Mouse (Mus musculus) fat pad, adult 2 months (tissue): Measurements from ENCODE around the gene Plekhg1.

ENCODE experiments used
- DNase-seq: peaks from one replicate; pipeline ENCODE4 v3.0.0-alpha.2; 2011; ENCODE audit warnings: low read depth, low spot score; ENCODE audit errors: extremely low read depth

The Plekhg1 gene

DNA sequence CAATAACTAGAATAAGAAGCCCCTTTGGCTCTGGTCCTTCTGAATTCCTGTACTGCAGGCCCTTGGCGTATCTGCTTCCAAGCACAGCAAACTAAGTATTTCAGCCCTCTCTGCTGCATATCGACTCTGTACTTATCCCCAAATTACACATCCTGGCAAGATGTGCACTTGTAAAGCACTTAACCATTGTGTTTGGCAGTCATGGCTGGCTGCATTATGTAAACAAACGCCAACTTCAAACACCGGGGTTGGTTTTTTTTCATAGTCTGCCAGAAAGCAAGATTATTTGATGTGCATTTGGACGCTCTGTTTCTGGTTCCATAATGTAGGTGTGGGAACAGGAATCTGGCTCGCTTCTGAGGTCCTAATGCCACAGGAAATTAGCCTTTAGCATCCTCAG is 83.7 kb downstream of the Plekhg1 start:
- no peak for DNase-seq

DNA sequence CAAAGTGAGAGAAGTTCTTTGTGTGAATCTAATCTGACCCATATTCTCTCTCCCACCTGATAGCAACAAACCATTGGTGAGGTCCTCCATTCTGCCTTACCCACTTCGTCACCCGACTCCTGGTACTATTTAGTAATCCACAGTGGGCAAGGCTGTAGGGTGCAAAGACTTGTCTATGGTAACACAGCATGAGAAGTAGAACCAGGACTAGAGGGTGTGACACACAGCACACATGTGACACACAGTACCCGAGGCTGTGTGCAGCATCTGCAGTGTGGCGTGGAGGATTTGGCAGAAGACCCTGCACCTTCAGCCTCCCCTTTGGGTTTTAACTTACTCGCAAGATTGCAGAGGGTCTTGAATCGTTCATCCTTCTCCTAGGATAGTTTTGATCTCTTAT is 85.9 kb downstream of the Plekhg1 start:
- no peak for DNase-seq

DNA sequence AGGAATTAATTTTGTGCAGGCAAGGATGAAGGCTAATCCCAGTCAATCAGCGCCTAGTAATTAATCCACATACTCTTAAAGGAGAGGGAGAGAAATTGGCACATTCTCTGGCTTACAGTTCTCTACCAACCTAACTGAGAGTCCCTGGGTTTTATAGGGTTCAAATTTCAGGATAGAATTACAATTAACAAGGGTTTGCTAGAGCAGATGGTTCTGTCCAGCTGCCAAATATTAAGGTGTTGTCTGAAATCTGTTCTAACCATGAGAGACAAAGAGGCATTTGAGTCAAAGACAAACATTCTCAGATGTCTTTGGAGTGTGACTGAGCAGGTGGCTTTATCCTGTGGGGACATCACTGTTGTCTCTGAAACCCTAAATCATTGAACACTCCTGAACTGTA is 87.2 kb downstream of the Plekhg1 start:
- no peak for DNase-seq

DNA sequence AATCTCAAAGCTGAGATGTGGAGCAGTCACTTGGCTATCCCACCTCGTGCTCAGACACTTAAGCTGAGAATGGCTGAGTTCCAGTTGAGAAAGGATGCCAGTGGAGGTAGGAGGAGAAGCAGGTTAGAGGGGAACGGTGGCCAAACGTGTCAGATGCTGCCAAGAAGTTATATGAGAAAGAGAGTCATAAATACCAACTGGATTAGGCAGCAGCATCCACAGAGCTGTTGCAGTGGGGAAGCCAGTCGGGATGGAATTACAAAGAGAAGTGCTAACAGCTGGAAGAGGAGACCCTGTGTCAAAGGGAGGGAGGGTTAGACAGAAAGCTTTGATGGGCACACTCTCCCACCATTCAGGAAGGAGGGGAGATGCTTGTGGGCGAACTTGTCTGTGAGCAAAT is 89.3 kb downstream of the Plekhg1 start:
- DNase-seq, result peak; percentile 49

DNA sequence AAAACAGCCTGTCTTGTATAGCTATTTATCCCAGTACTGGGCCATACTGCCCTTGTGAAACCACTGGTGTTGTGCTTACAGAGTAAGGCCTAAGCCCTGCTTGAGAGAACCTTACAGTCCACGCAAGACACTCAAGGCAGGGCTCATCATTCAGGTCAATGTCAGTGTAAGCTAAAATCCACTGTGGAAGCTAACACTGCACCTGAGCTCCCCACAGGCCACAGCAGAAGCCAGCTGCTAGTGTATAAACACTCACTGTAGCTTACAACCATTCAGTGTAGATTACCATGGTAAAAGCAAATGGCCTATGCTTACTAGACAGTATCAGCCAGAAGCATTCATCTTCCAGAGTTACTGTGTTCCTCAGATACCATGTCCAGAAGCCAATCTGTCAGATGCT is 90.5 kb downstream of the Plekhg1 start:
- no peak for DNase-seq

DNA sequence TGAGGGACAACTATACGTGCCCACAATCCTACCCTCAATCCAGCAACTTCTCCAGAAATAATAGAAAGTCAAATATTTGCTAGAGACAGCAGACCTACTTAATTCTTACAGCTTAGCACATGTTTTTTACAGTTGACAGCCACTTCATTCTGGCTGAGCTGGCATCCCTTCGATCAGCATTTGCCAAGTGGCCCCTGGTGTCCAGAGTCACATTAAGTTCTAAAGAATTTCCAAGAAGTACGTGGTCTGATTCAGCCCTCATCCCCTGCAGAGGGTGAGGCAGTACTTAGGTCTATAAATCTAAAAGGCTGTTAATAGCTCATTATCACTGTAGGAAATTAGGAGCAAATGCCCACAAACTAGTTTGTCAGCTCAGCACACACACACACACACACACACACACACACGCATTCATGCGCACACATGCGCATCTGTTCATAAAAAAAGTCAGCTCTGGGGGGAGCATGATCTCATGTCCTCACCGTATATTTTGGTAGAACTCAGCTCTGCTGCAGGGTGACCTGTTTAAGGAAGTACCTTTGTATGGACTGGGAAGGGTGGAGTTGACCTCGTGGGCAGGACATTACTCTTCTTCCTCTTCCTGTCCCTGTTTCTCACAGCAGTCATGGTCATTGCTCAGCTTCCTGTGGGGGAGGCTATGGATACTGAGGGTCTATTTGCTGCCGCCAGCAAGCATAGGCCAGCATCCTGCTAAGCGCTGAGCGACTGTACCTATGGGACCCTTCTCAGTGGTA is 91.6 kb downstream of the Plekhg1 start:
- DNase-seq, result no peak

DNA sequence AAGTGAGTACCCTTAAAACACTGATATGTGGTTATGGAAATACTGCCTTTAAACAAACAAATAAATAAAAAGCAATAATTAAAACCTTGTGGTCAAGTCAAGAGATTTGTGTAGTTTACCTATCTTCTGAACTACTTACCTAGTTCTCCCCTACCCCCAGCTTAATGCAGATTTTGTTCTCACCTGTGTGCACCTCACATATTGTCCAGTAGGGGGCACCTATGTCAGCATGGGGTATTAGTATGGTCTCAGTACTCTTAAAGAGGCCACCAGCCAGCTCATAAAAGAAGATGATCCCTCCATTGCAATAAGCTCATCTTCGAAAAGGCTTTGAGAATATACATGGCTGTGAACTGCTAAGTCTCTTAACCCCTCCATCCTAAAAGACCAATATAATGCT is 93.9 kb downstream of the Plekhg1 start:
- DNase-seq, result no peak

DNA sequence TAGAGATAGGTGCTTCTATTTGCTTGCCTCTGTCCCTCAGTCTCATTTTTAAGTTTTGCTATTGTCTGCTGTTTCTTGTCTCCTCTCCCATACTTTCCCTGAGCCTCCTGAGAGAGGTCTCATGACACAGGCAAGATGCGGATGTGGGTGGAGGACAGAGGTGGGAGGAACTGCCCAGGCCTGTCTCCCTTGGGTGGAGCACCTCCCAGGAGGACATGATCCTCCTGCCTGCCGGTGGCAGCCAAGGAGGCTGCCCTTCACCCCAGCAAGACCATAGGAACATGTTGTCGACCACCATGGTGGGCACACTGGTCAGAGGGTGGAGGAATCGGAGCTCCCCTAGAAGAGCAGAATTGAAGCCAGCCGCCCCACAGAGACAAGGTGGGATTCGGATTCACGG is 94.5 kb downstream of the Plekhg1 start:
- DNase-seq, result no peak

DNA sequence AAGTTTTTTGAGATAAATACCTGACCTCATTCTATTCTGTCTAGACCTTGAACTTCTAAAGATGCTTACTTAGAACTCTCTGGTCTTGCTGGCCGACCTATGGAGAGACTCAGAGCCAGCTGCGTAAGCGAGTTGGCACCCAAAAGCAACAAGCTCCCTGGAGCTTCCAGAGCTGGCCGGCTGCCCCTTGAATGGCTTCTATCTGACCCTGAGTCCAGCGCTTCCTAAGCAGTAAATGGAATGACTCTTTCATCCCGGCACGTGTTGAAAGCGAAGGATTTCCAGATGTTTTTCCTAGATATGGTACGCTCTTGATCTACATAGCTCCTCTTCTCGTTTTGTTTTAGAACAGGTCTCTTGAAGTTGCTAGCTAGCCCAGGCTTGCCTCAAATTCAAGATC is 95.5 kb downstream of the Plekhg1 start:
- DNase-seq, result no peak

DNA sequence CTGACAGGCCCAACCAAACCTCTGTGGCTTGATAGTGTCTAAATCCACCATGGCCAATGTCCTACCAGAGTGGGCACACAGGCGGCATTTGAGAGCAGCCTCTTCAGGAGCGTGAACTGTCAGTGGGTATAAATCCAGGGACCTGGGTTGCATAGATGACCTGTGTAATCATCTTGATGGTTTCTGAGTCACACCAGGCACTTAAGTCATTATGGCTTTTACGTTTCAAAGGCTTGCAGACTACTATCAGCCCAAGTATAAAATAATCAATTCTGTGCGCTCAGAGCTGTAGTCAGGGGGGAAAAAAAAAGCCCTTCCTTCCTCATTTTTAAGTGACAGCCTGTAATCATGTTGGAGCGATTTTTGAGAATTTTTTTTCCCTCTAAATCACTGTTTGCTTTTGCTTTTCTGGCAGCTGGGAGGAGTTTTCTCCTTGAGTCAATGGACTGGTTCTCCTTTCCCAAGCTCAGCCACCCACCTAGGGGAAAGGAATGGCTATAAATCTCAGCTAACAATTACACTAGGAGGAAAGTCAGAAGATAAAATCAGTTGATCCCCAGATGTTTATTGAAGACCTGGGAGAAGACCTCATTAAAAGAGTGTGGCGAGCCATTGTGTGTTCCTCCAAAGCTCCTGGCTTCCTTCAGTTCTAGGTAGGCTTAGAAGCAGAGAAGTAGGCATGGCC is 99.7 kb downstream of the Plekhg1 start:
- peak; percentile 43 for DNase-seq

DNA sequence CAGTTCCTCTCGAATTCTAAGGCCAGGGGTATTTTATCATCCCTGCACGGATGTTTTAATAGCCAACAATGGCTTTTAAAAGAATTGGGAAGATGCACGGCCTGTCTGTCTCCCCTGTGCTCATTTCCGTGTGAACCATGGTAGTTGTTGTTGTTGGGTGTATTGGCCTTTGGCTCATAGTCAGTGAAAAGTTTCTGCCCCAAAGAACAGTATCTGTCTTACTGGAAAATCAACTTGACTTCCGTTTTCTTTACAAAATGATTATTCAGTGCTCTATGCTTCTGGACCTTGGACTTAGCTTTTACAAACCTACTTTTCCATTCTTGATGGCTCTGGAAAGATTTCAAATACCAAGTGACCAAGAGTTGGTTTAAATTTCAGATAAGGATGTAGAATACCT is 104.3 kb downstream of the Plekhg1 start:
- DNase-seq, result no peak

DNA sequence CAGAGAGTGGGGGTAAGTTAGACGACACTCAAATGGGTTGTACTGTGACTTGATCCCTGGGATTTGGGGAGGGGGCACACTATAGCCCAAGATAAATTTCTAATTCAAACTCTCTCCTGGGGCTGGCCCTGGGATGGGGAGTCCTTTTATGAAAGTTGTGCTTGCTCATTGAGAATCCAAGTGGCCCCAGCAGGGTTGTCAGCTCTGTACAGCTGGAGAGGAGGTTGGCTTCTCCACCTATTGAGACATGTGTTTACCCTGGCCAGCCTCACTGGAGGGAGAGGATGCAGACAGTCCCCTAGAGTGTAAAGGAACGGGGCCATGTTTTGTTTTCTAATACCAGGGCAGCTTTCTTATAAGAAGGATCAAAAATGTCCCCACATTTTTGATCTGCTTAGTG is 106.9 kb downstream of the Plekhg1 start:
- no peak for DNase-seq

DNA sequence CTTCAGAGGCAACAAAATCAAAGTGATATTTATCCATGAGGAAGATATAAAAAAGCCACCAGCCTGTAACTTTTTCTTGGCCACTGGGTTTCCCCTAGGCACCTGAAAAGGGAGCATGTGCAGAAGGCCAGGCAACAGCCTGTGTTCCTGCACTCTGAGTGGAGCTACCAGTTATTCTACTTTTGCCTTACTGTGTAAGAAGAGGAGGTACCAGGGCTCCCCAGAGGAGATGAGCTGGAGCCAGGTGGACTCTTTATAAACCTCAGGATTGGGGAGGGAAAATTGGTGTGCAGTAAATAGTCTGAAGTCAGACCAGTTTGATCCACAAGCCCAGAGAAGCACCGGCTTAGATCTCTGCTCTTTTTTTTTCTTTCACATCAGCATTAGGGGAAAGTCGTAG is 111.3 kb downstream of the Plekhg1 start:
- DNase-seq, result no peak

DNA sequence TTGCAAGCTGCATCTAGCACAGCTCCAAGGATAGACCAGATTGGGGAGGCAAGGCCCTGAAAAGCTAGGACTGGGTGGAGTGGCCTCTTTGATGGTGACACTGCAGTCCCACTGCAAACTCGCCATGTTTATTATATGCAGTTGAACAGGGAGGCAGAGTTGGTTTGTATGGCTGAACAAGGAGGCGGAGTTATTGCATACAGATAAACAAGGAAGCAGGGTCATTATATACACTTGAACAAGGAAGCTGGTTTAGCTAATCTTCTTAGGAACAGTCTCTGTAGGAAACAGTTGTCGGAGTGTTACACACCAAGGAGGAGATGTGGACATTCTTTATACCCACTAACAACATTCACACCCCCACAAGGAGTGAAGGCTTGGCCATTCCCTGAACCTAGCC is 112.6 kb downstream of the Plekhg1 start:
- no peak for DNase-seq

DNA sequence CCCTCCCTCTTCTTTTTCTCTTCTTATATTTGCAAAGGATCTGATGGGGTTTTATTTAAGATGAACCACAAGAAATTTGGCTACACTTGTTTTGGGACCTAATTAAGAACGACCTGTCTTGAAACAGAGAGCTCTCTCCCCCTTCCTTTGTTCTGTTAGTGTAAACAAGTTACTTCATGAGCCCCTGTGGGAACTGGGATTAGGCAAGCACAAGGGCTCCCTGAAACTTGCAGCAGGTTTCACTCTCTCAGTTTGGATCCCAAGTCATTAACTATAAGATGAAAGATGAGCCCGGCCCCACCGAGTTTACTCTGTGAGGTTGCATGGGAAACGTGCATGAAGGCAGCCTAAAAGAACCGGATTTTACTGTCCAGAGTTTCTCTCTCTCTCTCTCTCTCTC is 117.7 kb downstream of the Plekhg1 start:
- DNase-seq, result no peak

DNA sequence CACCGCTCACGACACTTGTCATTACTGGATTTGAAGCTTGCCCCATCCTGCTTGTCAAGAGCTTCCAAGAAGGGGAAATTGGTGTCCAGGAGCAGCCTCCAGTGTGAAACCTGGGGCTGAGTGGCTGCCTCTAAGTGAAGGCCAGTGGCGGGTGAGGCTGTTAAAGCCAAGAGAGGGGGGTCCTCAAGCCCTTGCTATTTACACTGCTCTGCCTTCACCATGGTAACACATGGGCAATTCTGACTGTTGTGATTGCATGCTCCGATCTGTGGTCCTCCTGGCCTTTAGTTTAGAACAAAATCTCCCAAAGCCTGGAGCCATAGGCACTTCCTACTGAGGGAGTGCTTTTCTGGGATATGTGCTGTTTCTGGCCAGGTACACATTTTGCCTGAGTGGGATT is 118.3 kb downstream of the Plekhg1 start:
- DNase-seq, result no peak

DNA sequence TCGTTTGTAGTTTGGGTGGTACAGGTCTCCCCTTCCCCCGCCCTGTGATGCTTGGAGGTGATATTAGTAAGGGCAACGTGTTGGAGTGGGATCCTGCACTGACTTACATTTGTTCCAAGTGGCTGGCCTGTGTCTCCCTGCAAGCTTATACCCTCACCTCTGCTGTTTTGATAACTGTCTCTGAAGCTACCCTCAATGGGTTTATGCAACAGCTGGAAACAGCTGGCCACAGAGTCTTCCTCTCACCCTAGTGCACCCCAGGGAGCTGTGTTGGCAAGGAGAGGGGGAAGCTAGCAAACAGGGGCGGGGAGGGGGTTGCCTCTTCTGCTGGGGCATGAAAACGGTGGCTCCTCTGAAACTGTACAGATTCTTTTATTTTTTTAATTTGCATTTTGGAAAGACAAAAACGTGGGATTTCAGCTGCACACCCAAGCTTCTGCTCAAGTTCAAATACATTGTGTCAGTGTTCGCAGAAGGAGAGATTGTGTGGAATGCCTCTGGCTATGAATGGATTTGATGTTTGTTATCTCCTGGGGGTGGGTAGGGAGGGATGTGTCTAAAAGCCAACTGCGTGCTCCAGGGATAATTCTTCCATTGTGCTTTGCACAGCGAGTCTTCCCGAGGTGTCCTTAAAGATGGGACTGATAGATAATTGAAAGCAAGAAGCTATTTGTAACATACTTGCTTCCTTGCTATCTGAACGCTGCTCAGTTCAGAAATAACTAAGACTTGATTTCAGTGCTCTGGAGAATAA is 119.0 kb downstream of the Plekhg1 start:
- DNase-seq, result no peak

DNA sequence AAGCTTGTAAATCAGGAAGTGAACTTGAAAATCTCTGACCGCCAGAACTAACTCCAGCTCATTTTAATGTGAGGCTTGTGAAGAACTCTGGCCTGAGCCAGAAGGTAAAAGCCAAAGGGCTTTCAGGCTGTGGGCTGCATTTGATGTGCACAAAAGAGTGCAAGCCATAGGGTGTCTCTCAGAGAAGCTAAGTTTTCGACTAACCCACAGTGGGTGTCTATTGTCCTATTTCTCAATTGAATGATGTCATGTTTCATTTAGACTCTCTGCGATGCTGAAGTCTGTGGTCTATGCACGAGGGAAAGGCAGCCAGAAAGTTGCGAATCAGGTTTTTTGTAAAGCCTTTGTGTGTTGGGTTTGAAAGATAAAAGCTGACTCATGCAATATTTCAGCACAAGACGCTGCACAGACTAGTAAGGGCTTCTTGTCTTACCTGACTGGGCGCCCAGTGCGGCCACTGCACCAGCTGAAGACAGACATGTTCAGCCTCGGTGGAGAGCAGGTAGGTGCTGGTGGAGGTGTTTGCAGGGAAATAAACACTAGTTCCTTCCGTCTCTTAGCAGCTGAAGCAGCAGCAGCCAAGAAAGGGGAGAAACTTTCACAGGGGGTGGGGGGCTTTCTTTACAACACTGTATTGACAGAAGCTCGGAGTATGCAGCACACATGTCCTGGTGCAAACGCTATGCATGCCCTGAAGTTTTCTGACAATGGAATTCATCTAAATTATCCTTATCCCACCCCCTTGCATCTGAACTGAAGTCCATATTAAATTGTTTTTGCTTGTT is 123.4 kb downstream of the Plekhg1 start:
- no peak for DNase-seq

DNA sequence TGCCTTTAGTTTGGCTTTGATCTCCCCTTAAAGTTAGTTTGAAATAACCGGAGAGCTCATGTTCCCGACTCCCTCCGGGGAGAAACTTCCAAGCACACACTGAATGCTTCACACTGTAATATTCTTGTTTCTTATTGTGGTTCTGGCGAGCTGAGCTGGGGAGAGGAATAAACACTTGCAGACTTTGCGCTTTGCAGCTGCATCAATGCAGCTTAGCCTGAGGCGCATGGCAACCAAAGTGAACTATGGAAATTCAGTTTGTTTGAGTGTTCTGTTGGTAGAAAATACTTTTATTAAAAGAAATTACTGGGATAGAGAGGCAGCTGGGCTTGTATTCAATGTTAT is 124.0 kb downstream of the Plekhg1 start:
- DNase-seq, result no peak

DNA sequence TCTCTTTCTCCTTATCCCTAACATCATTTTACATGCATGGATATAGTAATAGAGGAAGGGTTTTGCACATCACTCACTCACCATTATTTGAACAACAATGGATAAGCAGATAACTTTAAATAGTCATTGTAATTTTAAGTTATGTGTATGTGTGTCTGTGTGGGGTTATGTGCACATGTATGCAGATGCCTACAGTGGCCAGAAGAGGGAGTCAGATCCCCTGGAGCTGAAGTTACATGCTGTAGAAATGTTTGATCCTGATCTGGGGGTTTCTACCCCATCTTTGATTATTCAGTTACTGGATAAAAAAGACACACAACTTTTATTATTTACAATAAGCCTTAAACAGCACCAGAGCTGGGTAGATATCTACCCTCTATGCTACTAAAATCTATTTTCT is 127.1 kb downstream of the Plekhg1 start:
- DNase-seq, result no peak

DNA sequence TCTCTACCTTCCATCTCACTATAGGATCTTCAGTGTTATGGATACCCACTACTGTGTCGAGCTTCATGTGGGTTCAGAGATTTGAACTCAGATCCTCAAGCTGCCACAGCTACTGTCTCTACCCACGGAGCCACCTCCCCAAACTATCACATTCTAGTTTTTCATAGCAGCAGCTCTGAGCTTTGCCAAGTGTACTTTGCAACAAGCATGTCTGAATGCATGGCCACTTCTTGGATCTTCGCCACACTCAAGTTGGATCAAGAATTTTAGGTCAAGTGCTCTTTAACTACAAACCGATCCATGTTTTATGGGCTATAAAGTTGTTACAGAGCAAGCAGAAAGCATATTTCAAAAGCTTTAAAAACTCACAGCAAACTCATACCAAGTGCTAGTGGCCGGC is 130.7 kb downstream of the Plekhg1 start:
- DNase-seq, result no peak
